ENCODE assay signal across 7 mouse cellular contexts in the genomic region with DNA sequence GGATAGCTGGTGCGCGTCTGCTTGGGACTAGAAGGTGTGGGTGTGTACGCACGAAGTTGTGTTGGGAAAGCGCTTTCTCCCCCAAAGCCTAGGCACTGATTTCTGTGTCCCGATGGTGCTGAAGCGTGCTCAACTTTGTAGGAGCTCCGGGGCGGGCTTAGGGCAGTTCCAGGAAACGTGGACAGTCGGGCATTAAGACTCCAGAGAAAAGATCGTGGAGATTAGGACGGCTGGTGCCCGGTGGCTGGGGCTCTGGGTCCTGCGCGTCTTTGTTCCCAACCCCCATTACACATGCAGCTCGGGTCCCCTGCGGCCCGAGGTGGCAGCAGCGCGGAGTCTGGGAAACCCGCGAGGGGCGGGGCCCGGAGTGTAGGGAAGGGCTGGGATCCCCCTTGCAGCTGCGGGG. TPM values are rescaled to one million over a fixed set of nuclear protein-coding genes. Genes with fewer than 3 reads are reported as not detected.
DNase-seq lines count a peak whose midpoint lies in the region; ATAC-seq and TF ChIP-seq lines count a peak whose summit lies in the region.

No protein-coding gene starts in this region.

- H3K27me3 ChIP-seq in MEL (ENCODE audit: control insufficient read depth in 1 of 2, insufficient read depth in 2 of 2, low read length in 2 of 2) = peaks cover 0 to 1% of the 10 kb centered on the region in 2 experiments; a peak in 1 of 4 replicates
- no peaks in the 10 kb centered on the region for H3K27me3 ChIP-seq in hindbrain, embryonic 10.5 days (ENCODE audit: insufficient read depth, poor library complexity, severe bottlenecking)
- H3K27me3 ChIP-seq in stomach, embryonic 15.5 days (replicated peaks) = no peaks in the 10 kb centered on the region

- TF ChIP-seq CTCF in MEL (IDR thresholded peaks at IDR 0.05 in 2 of 3, conservative IDR thresholded peaks at IDR 0.05 in 1 of 3; ENCODE audit: control insufficient read depth in 1 of 3, insufficient read depth in 1 of 3, low read depth in 2 of 3, low read length in 3 of 3, poor library complexity in 1 of 3, severe bottlenecking in 1 of 3) = no peak
- TF ChIP-seq CTCF in embryonic fibroblast, embryonic 13.5 days (IDR thresholded peaks at IDR 0.05; ENCODE audit: borderline replicate concordance, insufficient read depth, low read length) = no peak

- no peak for TF ChIP-seq RAD21 in MEL (IDR thresholded peaks at IDR 0.05; ENCODE audit: low read depth, low read length)

- no peaks in the 10 kb centered on the region for H3K9me3 ChIP-seq in MEL (replicated peaks; ENCODE audit: insufficient read depth, low read length)
- H3K9me3 ChIP-seq in hindbrain, embryonic 10.5 days = no peaks in the 10 kb centered on the region
- no peaks in the 10 kb centered on the region for H3K9me3 ChIP-seq in stomach, embryonic 15.5 days

- no peaks in the 10 kb centered on the region for H3K36me3 ChIP-seq in MEL (ENCODE audit: control insufficient read depth in 1 of 2, insufficient read depth in 2 of 2, low read length in 2 of 2)
- H3K36me3 ChIP-seq in hindbrain, embryonic 10.5 days = peaks cover 33% of the 10 kb centered on the region
- no peaks in the 10 kb centered on the region for H3K36me3 ChIP-seq in stomach, embryonic 15.5 days

- H3K4me3 ChIP-seq in MEL (ENCODE audit: control insufficient read depth in 1 of 2, insufficient read depth in 1 of 2, low read depth in 2 of 2, low read length in 2 of 2) = peak overlapping the region in 1 of 2 experiments; percentile 53; a peak in 2 of 4 replicates
- peak overlapping the region; percentile 60 for H3K4me3 ChIP-seq in embryonic fibroblast, embryonic 13.5 days (ENCODE audit: insufficient read depth, low read length)
- peak overlapping the region; percentile 93 for H3K4me3 ChIP-seq in hindbrain, embryonic 10.5 days
- peak overlapping the region; percentile 87 for H3K4me3 ChIP-seq in stomach, embryonic 15.5 days (replicated peaks)

- H3K79me2 ChIP-seq in MEL (ENCODE audit: control insufficient read depth, insufficient read depth, low read length, poor library complexity) = no peaks in the 10 kb centered on the region

- intact Hi-C loops in left cerebral cortex, postnatal 36 days (cut with DNase I) = loop anchor here (1.0 to 2.0 kb wide), 2 partner anchors 27 to 46 kb away; partner anchors contain the start of gene Xylb

- no peaks in the 10 kb centered on the region for H3K4me1 ChIP-seq in MEL (ENCODE audit: control insufficient read depth in 1 of 2, insufficient read depth in 2 of 2, low read length in 2 of 2)
- H3K4me1 ChIP-seq in embryonic fibroblast, embryonic 13.5 days (ENCODE audit: control insufficient read depth, insufficient read depth, low read length) = peaks cover 3% of the 10 kb centered on the region; the same call in 1 of the 2 replicates
- H3K4me1 ChIP-seq in hindbrain, embryonic 10.5 days (replicated peaks) = peaks cover 54% of the 10 kb centered on the region
- peaks cover 20% of the 10 kb centered on the region for H3K4me1 ChIP-seq in stomach, embryonic 15.5 days

- TF ChIP-seq EP300 in MEL (IDR thresholded peaks at IDR 0.05; ENCODE audit: low read depth in 1 of 2, low read length in 2 of 2) = no peak

- H3K27ac ChIP-seq in MEL (ENCODE audit: control insufficient read depth, low read depth, low read length) = no peak overlapping the region
- no peak overlapping the region for H3K27ac ChIP-seq in embryonic fibroblast, embryonic 13.5 days (ENCODE audit: insufficient read depth, low read length)
- peak overlapping the region; percentile 100 for H3K27ac ChIP-seq in hindbrain, embryonic 10.5 days
- peak overlapping the region; percentile 96 for H3K27ac ChIP-seq in stomach, embryonic 15.5 days

- no peak for DNase-seq in MEL (ENCODE audit: low read depth, low spot score)
- DNase-seq in adrenal gland, adult 8-10 months = peak; percentile 24
- DNase-seq in hindbrain, embryonic 10.5 days (ENCODE audit: low spot score) = peak; percentile 79
- DNase-seq in left cerebral cortex, postnatal 36 days (ENCODE audit: low spot score in 2 of 2) = peak; percentile 26 to 37
- peak; percentile 84 for DNase-seq in mesoderm, embryonic 11.5 days (ENCODE audit: low read depth, low spot score)

- WGBS in hindbrain, embryonic 10.5 days = under 1% methylated on average over 26 of the region's 26 CpGs
- WGBS in stomach, embryonic 15.5 days = under 1% methylated on average over 26 of the region's 26 CpGs

- peak overlapping the region; percentile 67 for H3K9ac ChIP-seq in MEL (ENCODE audit: control insufficient read depth, low read depth, low read length, poor library complexity, severe bottlenecking)
- peak overlapping the region; percentile 84 for H3K9ac ChIP-seq in stomach, embryonic 15.5 days

- no peak; a peak in 1 of 4 replicates for TF ChIP-seq POLR2A in MEL (IDR thresholded peaks at IDR 0.05; ENCODE audit: control insufficient read depth in 1 of 2, insufficient read depth in 1 of 2, low read depth in 1 of 2, low read length in 2 of 2, poor library complexity in 1 of 2)
- TF ChIP-seq POLR2A in embryonic fibroblast, embryonic 13.5 days (IDR thresholded peaks at IDR 0.05; ENCODE audit: low read depth, low read length) = no peak

- peak overlapping the region; percentile 98 for H3K4me2 ChIP-seq in stomach, embryonic 15.5 days

- ATAC-seq in stomach, embryonic 15.5 days (ENCODE audit: insufficient read depth, low FRiP score, low read depth) = 0 out of 2 replicates have a peak, but pooled peaks have one; percentile 20

TF ChIP-seq in MEL, 35 proteins besides CTCF, POLR2A, EP300 and RAD21:
- TF ChIP-seq ETS1 (IDR thresholded peaks at IDR 0.05; ENCODE audit: low read depth, low read length) (no peak), MAX (IDR thresholded peaks at IDR 0.05; ENCODE audit: low read length) (no peak), MEF2A (IDR thresholded peaks at IDR 0.05; ENCODE audit: extremely low read depth, insufficient replicate concordance, low read depth, low read length, poor library complexity, severe bottlenecking) (no peak), UBTF (IDR thresholded peaks at IDR 0.05; ENCODE audit: borderline replicate concordance, insufficient read depth, low read depth, low read length) (no peak), MAFK (IDR thresholded peaks at IDR 0.05; ENCODE audit: borderline replicate concordance, low read depth, low read length) (no peak), USF2 (IDR thresholded peaks at IDR 0.05; ENCODE audit: borderline replicate concordance in 1 of 2, insufficient read depth in 1 of 2, low read depth in 1 of 2, low read length in 2 of 2) (no peak), BHLHE40 (IDR thresholded peaks at IDR 0.05; ENCODE audit: borderline replicate concordance, low read depth, low read length) (no peak), POLR2AphosphoS2 (IDR thresholded peaks at IDR 0.05; ENCODE audit: low read length) (no peak), KAT2A (conservative IDR thresholded peaks at IDR 0.05; ENCODE audit: low read depth, low read length) (no peak), RCOR1 (IDR thresholded peaks at IDR 0.05; ENCODE audit: low read depth, low read length) (no peak), TAL1 (IDR thresholded peaks at IDR 0.05; ENCODE audit: low read length) (no peak), JUND (IDR thresholded peaks at IDR 0.05; ENCODE audit: low read depth, low read length) (no peak)

RNA-seq across cellular contexts. Expression of gene Acvr2b, which starts 1.3 kb away (rescaled TPM):
- 0.81 and 1.7 TPM in 2 replicates for total RNA-seq in MEL (2012; rRNA removed)
- 1 to 10 TPM in 1 of 2 experiments, not detected in 1; 1.9 TPM for polyA plus RNA-seq in MEL (2012; ENCODE audit: insufficient read depth in 1 of 2, insufficient read length in 2 of 2, low read depth in 1 of 2, low replicate concordance in 2 of 2, missing spikeins in 1 of 2)
- 10 to 100 TPM in 2 of 4 experiments, 1 to 10 TPM in 2; 5.7 to 12.7 (median 10.7) TPM for total RNA-seq in adrenal gland, adult 8-10 months (2022)
- 0.90 and 1.2 TPM in 2 replicates for polyA plus RNA-seq in embryonic fibroblast, embryonic 13.5 days (2011; ENCODE audit: insufficient read length, low read depth, missing spikeins)
- polyA plus RNA-seq in hindbrain, embryonic 10.5 days (2016; fragmentation: Nextera tagmentation; extraction: Ambion mirVana) = 74.3 and 80.3 TPM in 2 replicates
- total RNA-seq in left cerebral cortex, postnatal 36 days (2021) = 10 to 100 TPM; 16.5 to 19.3 TPM
- polyA plus RNA-seq in stomach, embryonic 15.5 days (2015; fragmentation: Nextera tagmentation; extraction: Ambion mirVana) = 19.3 and 20.3 TPM in 2 replicates

RNA-seq across cellular contexts. Expression of gene Slc22a14, which starts 37.9 kb away (rescaled TPM):
- total RNA-seq in MEL (2012; rRNA removed) = not detected in 2 replicates
- not detected for polyA plus RNA-seq in MEL (2012; ENCODE audit: insufficient read depth in 1 of 2, insufficient read length in 2 of 2, low read depth in 1 of 2, low replicate concordance in 2 of 2, missing spikeins in 1 of 2)
- total RNA-seq in adrenal gland, adult 8-10 months (2022) = not detected
- polyA plus RNA-seq in embryonic fibroblast, embryonic 13.5 days (2011; ENCODE audit: insufficient read length, low read depth, missing spikeins) = not detected in 2 replicates
- polyA plus RNA-seq in hindbrain, embryonic 10.5 days (2016; fragmentation: Nextera tagmentation; extraction: Ambion mirVana) = 0.10 TPM in 1 of 2 replicates, not detected in the other
- total RNA-seq in left cerebral cortex, postnatal 36 days (2021) = not detected
- polyA plus RNA-seq in stomach, embryonic 15.5 days (2015; fragmentation: Nextera tagmentation; extraction: Ambion mirVana) = 0.08 TPM in 1 of 2 replicates, not detected in the other

RNA-seq across cellular contexts. Expression of gene Exog, which starts 41.5 kb away (rescaled TPM):
- 10.0 and 12.1 TPM in 2 replicates for total RNA-seq in MEL (2012; rRNA removed)
- 10 to 100 TPM in 1 of 2 experiments, not detected in 1; 11.7 TPM for polyA plus RNA-seq in MEL (2012; ENCODE audit: insufficient read depth in 1 of 2, insufficient read length in 2 of 2, low read depth in 1 of 2, low replicate concordance in 2 of 2, missing spikeins in 1 of 2)
- 1 to 10 TPM; 4.6 to 5.9 (median 4.9) TPM for total RNA-seq in adrenal gland, adult 8-10 months (2022)
- 7.9 and 8.3 TPM in 2 replicates for polyA plus RNA-seq in embryonic fibroblast, embryonic 13.5 days (2011; ENCODE audit: insufficient read length, low read depth, missing spikeins)
- 37.2 and 39.4 TPM in 2 replicates for polyA plus RNA-seq in hindbrain, embryonic 10.5 days (2016; fragmentation: Nextera tagmentation; extraction: Ambion mirVana)
- total RNA-seq in left cerebral cortex, postnatal 36 days (2021) = 10 to 100 TPM; 24.1 to 24.7 TPM
- polyA plus RNA-seq in stomach, embryonic 15.5 days (2015; fragmentation: Nextera tagmentation; extraction: Ambion mirVana) = 21.1 and 21.4 TPM in 2 replicates

RNA-seq across cellular contexts. Expression of gene Xylb, which starts 46.1 kb away (rescaled TPM):
- 3.8 and 4.3 TPM in 2 replicates for total RNA-seq in MEL (2012; rRNA removed)
- polyA plus RNA-seq in MEL (2012; ENCODE audit: insufficient read depth in 1 of 2, insufficient read length in 2 of 2, low read depth in 1 of 2, low replicate concordance in 2 of 2, missing spikeins in 1 of 2) = 10 to 100 TPM in 1 of 2 experiments, not detected in 1; 12.9 TPM
- 1 to 10 TPM in 3 of 4 experiments, under 1 TPM in 1; 0.87 to 2.2 (median 1.5) TPM for total RNA-seq in adrenal gland, adult 8-10 months (2022)
- 4.1 and 4.5 TPM in 2 replicates for polyA plus RNA-seq in embryonic fibroblast, embryonic 13.5 days (2011; ENCODE audit: insufficient read length, low read depth, missing spikeins)
- polyA plus RNA-seq in hindbrain, embryonic 10.5 days (2016; fragmentation: Nextera tagmentation; extraction: Ambion mirVana) = 6.6 and 7.0 TPM in 2 replicates
- 1 to 10 TPM; 3.9 to 4.0 TPM for total RNA-seq in left cerebral cortex, postnatal 36 days (2021)
- polyA plus RNA-seq in stomach, embryonic 15.5 days (2015; fragmentation: Nextera tagmentation; extraction: Ambion mirVana) = 6.0 and 8.9 TPM in 2 replicates

Comparison
In these comparisons a context has a peak if more than half of its experiments do, and no peak if none do; other contexts are left out.
1. H3K27ac ChIP-seq: peak in hindbrain, embryonic 10.5 days (single experiment) and stomach, embryonic 15.5 days (single experiment); none in MEL (single experiment) and embryonic fibroblast, embryonic 13.5 days (single experiment).